Comparison of ENCODE assay signal across 18 mouse cellular contexts in the genomic region with DNA sequence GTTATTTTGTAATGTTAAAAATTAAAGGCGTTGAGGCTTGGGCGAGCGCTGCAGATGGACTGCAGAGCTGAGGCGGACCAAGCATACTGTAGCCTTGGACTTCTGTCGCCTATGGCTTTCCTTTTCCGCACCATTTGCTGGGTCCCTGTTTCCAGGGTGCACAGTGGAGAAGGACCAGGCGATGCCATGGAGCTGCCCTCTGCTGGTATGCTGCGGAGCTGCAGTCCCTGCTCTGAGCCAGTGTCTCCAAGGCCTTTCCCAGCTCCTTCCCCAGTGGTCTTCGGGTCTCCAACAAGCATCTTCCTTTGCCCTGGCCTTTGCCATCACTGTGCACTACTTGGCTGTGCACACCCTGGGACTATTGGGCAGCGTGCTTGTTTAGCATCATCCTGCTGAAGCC. TPM values are rescaled to one million over a fixed set of nuclear protein-coding genes. Genes with fewer than 3 reads are reported as not detected.
A peak's percentile ranks its signal among the peaks of the same experiment; 100 is the strongest.
DNase-seq lines count a peak whose midpoint lies in the region; ATAC-seq and TF ChIP-seq lines count a peak whose summit lies in the region.
"Not testable (repeated sequence)": the region's sequence is repeated elsewhere in the genome, so short reads cannot be mapped to it uniquely, and the experiment has no call there.
"Had no signal": no experiment of that assay in that cellular context is flagged by ENCODE, and none has a peak within 500 bp of the region (broad histone marks: within the 10 kb centered on the region; RNA-seq: fewer than 3 reads in every experiment).

No protein-coding gene starts in this region.

- not testable (repeated sequence) for H3K9me3 ChIP-seq in E14TG2a.4 (ENCODE audit: low read length); liver, postnatal 0 days (ENCODE audit: low read length)

- H3K27me3 ChIP-seq in E14TG2a.4 (ENCODE audit: insufficient read depth, low read length); liver, postnatal 0 days (ENCODE audit: insufficient read depth, low read length): not testable (repeated sequence)

- not testable (repeated sequence) for H3K9ac ChIP-seq in liver, postnatal 0 days (replicated peaks)

- ATAC-seq in liver, postnatal 0 days: not testable (repeated sequence)

- TF ChIP-seq EP300 in liver, postnatal 0 days (IDR thresholded peaks at IDR 0.05; ENCODE audit: low read depth): not testable (repeated sequence)

- H3K4me2 ChIP-seq in liver, postnatal 0 days (ENCODE audit: low read depth, low read length): not testable (repeated sequence)

- not testable (repeated sequence) for H3K36me3 ChIP-seq in E14TG2a.4 (ENCODE audit: insufficient read depth, low read length); liver, postnatal 0 days (replicated peaks; ENCODE audit: insufficient read depth, low read length)

- H3K27ac ChIP-seq in liver, postnatal 0 days (ENCODE audit: low read depth): not testable (repeated sequence)

- not testable (repeated sequence) for H3K4me3 ChIP-seq in E14TG2a.4 (replicated peaks; ENCODE audit: low read length); liver, postnatal 0 days (ENCODE audit: low read depth, low read length)

- DNase-seq in ES-CJ7 (ENCODE audit: low read depth, low spot score) (peak; percentile 75), R1 (ENCODE audit: low read depth, low spot score) (peak; percentile 62)
- peak; percentile 25 for DNase-seq in heart, adult 11 months
- peak; percentile 5 for DNase-seq in liver, postnatal 0 days

- WGBS in liver, postnatal 0 days (ENCODE audit: insufficient replicate concordance): 84% methylated on average over 10 of the region's 10 CpGs

- TF ChIP-seq CTCF in E14TG2a.4 (conservative IDR thresholded peaks at IDR 0.05; ENCODE audit: low read length): peak; percentile 65
- TF ChIP-seq CTCF in liver, postnatal 0 days (IDR thresholded peaks at IDR 0.05; ENCODE audit: low read depth): not testable (repeated sequence)

- H3K4me1 ChIP-seq in E14TG2a.4 (replicated peaks; ENCODE audit: low read depth, low read length); liver, postnatal 0 days (ENCODE audit: insufficient read depth): not testable (repeated sequence)

RNA-seq across cellular contexts. Expression of gene Gm10662, which starts 19.2 kb away (rescaled TPM):
- polyA plus RNA-seq in liver, postnatal 0 days (2015; fragmentation: Nextera tagmentation; extraction: Ambion mirVana): not detected in 2 replicates
- polyA plus RNA-seq: activated CD4-positive, CD25-positive, alpha-beta regulatory T cell, adult 4 months; CD4-positive, CD25-positive, alpha-beta regulatory T cell, adult 4 months; cerebellum, adult 2 months; cortical plate, adult 2 months; embryonic facial prominence, embryonic 10.5 days; embryonic facial prominence, embryonic 12.5 days; embryonic facial prominence, embryonic 14.5 days; forebrain, embryonic 11.5 days; forebrain, embryonic 13.5 days; forebrain, embryonic 15.5 days; forebrain, postnatal 0 days; G1E; Patski had no signal

RNA-seq across cellular contexts. Expression of gene Vmn1r165, which starts 53.6 kb away (rescaled TPM):
- not detected in 2 replicates for polyA plus RNA-seq in liver, postnatal 0 days (2015; fragmentation: Nextera tagmentation; extraction: Ambion mirVana)
- polyA plus RNA-seq: activated CD4-positive, CD25-positive, alpha-beta regulatory T cell, adult 4 months; CD4-positive, CD25-positive, alpha-beta regulatory T cell, adult 4 months; cerebellum, adult 2 months; cortical plate, adult 2 months; embryonic facial prominence, embryonic 10.5 days; embryonic facial prominence, embryonic 12.5 days; embryonic facial prominence, embryonic 14.5 days; forebrain, embryonic 11.5 days; forebrain, embryonic 13.5 days; forebrain, embryonic 15.5 days; forebrain, postnatal 0 days; G1E; Patski had no signal

Comparison
In these comparisons a context has a peak if more than half of its experiments do, and no peak if none do; other contexts are left out.
1. DNase-seq: peak in every context shown above with its lines; median percentile 75 in ES-CJ7; 62 in R1; 25 in heart, adult 11 months; 5 in liver, postnatal 0 days.